In genomic region chr16:31947333-31947732, GRCm38 (mm10) we compare ENCODE assay signal across 8 mouse cellular contexts. TPM values are rescaled to one million over a fixed set of nuclear protein-coding genes. Genes with fewer than 3 reads are reported as not detected.
A peak's percentile ranks its signal among the peaks of the same experiment; 100 is the strongest.
DNase-seq lines count a peak whose midpoint lies in the region; ATAC-seq and TF ChIP-seq lines count a peak whose summit lies in the region.

No protein-coding gene starts in this region.

- no peaks in the 10 kb centered on the region for H3K9me3 ChIP-seq in hindbrain, embryonic 14.5 days (ENCODE audit: control insufficient read depth, low read length)
- H3K9me3 ChIP-seq in midbrain, embryonic 14.5 days (ENCODE audit: control insufficient read depth, low read length), result no peaks in the 10 kb centered on the region

- no peak for ATAC-seq in hindbrain, embryonic 14.5 days (ENCODE audit: low FRiP score)
- ATAC-seq in midbrain, embryonic 14.5 days (ENCODE audit: low FRiP score, low TSS enrichment), result no peak
- ATAC-seq in megakaryocyte-erythroid progenitor cell, adult 5-6 weeks (replicated peaks; ENCODE audit: low FRiP score, low TSS enrichment, poor library complexity, severe bottlenecking), result no peak

- no peaks in the 10 kb centered on the region for H3K36me3 ChIP-seq in kidney, adult 2 months (ENCODE audit: control insufficient read depth, insufficient read depth, low read length)
- peaks cover 18% of the 10 kb centered on the region for H3K36me3 ChIP-seq in hindbrain, embryonic 14.5 days (replicated peaks; ENCODE audit: control insufficient read depth, insufficient read depth)
- H3K36me3 ChIP-seq in midbrain, embryonic 14.5 days (ENCODE audit: control insufficient read depth, insufficient read depth, low read length), result peaks cover 13% of the 10 kb centered on the region

- no peak for TF ChIP-seq POLR2A in kidney, adult 2 months (IDR thresholded peaks at IDR 0.05; ENCODE audit: low read depth, low read length)

- no peak for TF ChIP-seq CTCF in kidney, adult 2 months (conservative IDR thresholded peaks at IDR 0.05; ENCODE audit: insufficient read depth, insufficient read length, low read depth, low read length)

- peak overlapping the region; percentile 84 for H3K4me2 ChIP-seq in hindbrain, embryonic 14.5 days (replicated peaks)
- peak overlapping the region; percentile 92 for H3K4me2 ChIP-seq in midbrain, embryonic 14.5 days (ENCODE audit: low read length)

- WGBS in kidney, adult 2 months, result 21% methylated on average over 8 of the region's 8 CpGs
- WGBS in hindbrain, embryonic 14.5 days, result 45% methylated on average over 8 of the region's 8 CpGs
- 40% methylated on average over 8 of the region's 8 CpGs for WGBS in midbrain, embryonic 14.5 days

- intact Hi-C loops in gastrocnemius, postnatal 14 days (cut with DNase I; ENCODE audit: low total_unique reads), result loop anchor here (5.0 kb wide), 1 partner anchor 50 kb away; no protein-coding TSS in a partner anchor

- DNase-seq in kidney, adult 2 months, result no peak
- no peak for DNase-seq in kidney, adult 11 months
- peak; percentile 27 for DNase-seq in adipocyte (ENCODE audit: low spot score)
- DNase-seq in hindbrain, embryonic 14.5 days (ENCODE audit: low spot score), result no peak
- no peak for DNase-seq in midbrain, embryonic 14.5 days
- DNase-seq in spleen, adult 12 weeks (ENCODE audit: low spot score), result no peak
- DNase-seq in gastrocnemius, postnatal 14 days, result no peak

- peak overlapping the region; percentile 96 for H3K4me3 ChIP-seq in kidney, adult 2 months (ENCODE audit: insufficient read depth, low read depth, low read length)
- peak overlapping the region; percentile 83 for H3K4me3 ChIP-seq in hindbrain, embryonic 14.5 days (replicated peaks; ENCODE audit: low read length)
- peak overlapping the region; percentile 95 for H3K4me3 ChIP-seq in midbrain, embryonic 14.5 days (replicated peaks; ENCODE audit: low read depth, low read length)

- H3K4me1 ChIP-seq in kidney, adult 2 months (ENCODE audit: control insufficient read depth, insufficient read depth, low read length), result peaks cover 2% of the 10 kb centered on the region; the same call in 1 of the 2 replicates
- peaks cover 25% of the 10 kb centered on the region for H3K4me1 ChIP-seq in hindbrain, embryonic 14.5 days (replicated peaks; ENCODE audit: control insufficient read depth, insufficient read depth, low read length)
- H3K4me1 ChIP-seq in midbrain, embryonic 14.5 days (ENCODE audit: control insufficient read depth, insufficient read depth, low read length), result peaks cover 24% of the 10 kb centered on the region

- no peak overlapping the region for H3K27ac ChIP-seq in kidney, adult 2 months (ENCODE audit: insufficient read depth, low read depth, low read length)
- H3K27ac ChIP-seq in hindbrain, embryonic 14.5 days, result no peak overlapping the region
- peak overlapping the region; percentile 89; the same call in 1 of the 2 replicates for H3K27ac ChIP-seq in midbrain, embryonic 14.5 days (replicated peaks; ENCODE audit: low read depth, low read length)

- no peaks in the 10 kb centered on the region for H3K27me3 ChIP-seq in kidney, adult 2 months (replicated peaks; ENCODE audit: control insufficient read depth, insufficient read depth, low read length)
- no peaks in the 10 kb centered on the region for H3K27me3 ChIP-seq in hindbrain, embryonic 14.5 days (ENCODE audit: control insufficient read depth, insufficient read depth, low read length)
- H3K27me3 ChIP-seq in midbrain, embryonic 14.5 days (ENCODE audit: control insufficient read depth, insufficient read depth, low read length), result no peaks in the 10 kb centered on the region

- H3K9ac ChIP-seq in hindbrain, embryonic 14.5 days, result peak overlapping the region; percentile 85
- peak overlapping the region; percentile 90 for H3K9ac ChIP-seq in midbrain, embryonic 14.5 days (replicated peaks; ENCODE audit: low read length)

RNA-seq across cellular contexts. Expression of gene 0610012G03Rik, which starts 1.0 kb away (rescaled TPM):
- polyA plus RNA-seq in kidney, adult 2 months (2012; rRNA removed), result 96.7 and 122 TPM in 2 replicates
- 126 and 129 TPM in 2 replicates for polyA plus RNA-seq in hindbrain, embryonic 14.5 days (2014; fragmentation: Nextera tagmentation; extraction: Ambion mirVana)
- 115 and 132 TPM in 2 replicates for polyA plus RNA-seq in midbrain, embryonic 14.5 days (2014; fragmentation: Nextera tagmentation; extraction: Ambion mirVana)
- total RNA-seq in gastrocnemius, postnatal 14 days (2021), result 10 to 100 TPM; 43.1 to 43.3 TPM
- total RNA-seq in megakaryocyte-erythroid progenitor cell, adult 5-6 weeks (2014; fragmentation: Nextera tagmentation), result 35.2 and 39.0 TPM in 2 replicates
- 8.3 and 14.3 TPM in 2 replicates for total RNA-seq in megakaryocyte-erythroid progenitor cell, adult 5-6 weeks (2017)

RNA-seq across cellular contexts. Expression of gene Ncbp2, which starts 1.0 kb away (rescaled TPM):
- polyA plus RNA-seq in kidney, adult 2 months (2012; rRNA removed), result 10.9 and 28.9 TPM in 2 replicates
- polyA plus RNA-seq in hindbrain, embryonic 14.5 days (2014; fragmentation: Nextera tagmentation; extraction: Ambion mirVana), result 88.3 and 91.9 TPM in 2 replicates
- polyA plus RNA-seq in midbrain, embryonic 14.5 days (2014; fragmentation: Nextera tagmentation; extraction: Ambion mirVana), result 99.9 and 104 TPM in 2 replicates
- total RNA-seq in gastrocnemius, postnatal 14 days (2021), result 10 to 100 TPM; 16.3 to 20.6 TPM
- 47.7 and 57.6 TPM in 2 replicates for total RNA-seq in megakaryocyte-erythroid progenitor cell, adult 5-6 weeks (2014; fragmentation: Nextera tagmentation)
- total RNA-seq in megakaryocyte-erythroid progenitor cell, adult 5-6 weeks (2017), result 56.6 and 59.0 TPM in 2 replicates

RNA-seq across cellular contexts. Expression of gene Pigz, which starts 13.7 kb away (rescaled TPM):
- polyA plus RNA-seq in kidney, adult 2 months (2012; rRNA removed), result 2.0 and 2.2 TPM in 2 replicates
- polyA plus RNA-seq in hindbrain, embryonic 14.5 days (2014; fragmentation: Nextera tagmentation; extraction: Ambion mirVana), result 3.8 and 5.6 TPM in 2 replicates
- polyA plus RNA-seq in midbrain, embryonic 14.5 days (2014; fragmentation: Nextera tagmentation; extraction: Ambion mirVana), result 2.0 and 3.1 TPM in 2 replicates
- 1 to 10 TPM; 1.8 to 4.7 TPM for total RNA-seq in gastrocnemius, postnatal 14 days (2021)
- not detected in 2 replicates for total RNA-seq in megakaryocyte-erythroid progenitor cell, adult 5-6 weeks (2014; fragmentation: Nextera tagmentation)
- total RNA-seq in megakaryocyte-erythroid progenitor cell, adult 5-6 weeks (2017), result not detected in 2 replicates

RNA-seq across cellular contexts. Expression of gene Senp5, which starts 55.8 kb away (rescaled TPM):
- 4.4 and 5.5 TPM in 2 replicates for polyA plus RNA-seq in kidney, adult 2 months (2012; rRNA removed)
- 8.4 and 10.1 TPM in 2 replicates for polyA plus RNA-seq in hindbrain, embryonic 14.5 days (2014; fragmentation: Nextera tagmentation; extraction: Ambion mirVana)
- polyA plus RNA-seq in midbrain, embryonic 14.5 days (2014; fragmentation: Nextera tagmentation; extraction: Ambion mirVana), result 11.8 and 12.1 TPM in 2 replicates
- total RNA-seq in gastrocnemius, postnatal 14 days (2021), result 10 to 100 TPM; 11.0 to 11.3 TPM
- total RNA-seq in megakaryocyte-erythroid progenitor cell, adult 5-6 weeks (2014; fragmentation: Nextera tagmentation), result 17.0 and 17.2 TPM in 2 replicates
- total RNA-seq in megakaryocyte-erythroid progenitor cell, adult 5-6 weeks (2017), result 14.8 and 17.6 TPM in 2 replicates
